ENCODE assay signal across 21 mouse cellular contexts in the genomic region with DNA sequence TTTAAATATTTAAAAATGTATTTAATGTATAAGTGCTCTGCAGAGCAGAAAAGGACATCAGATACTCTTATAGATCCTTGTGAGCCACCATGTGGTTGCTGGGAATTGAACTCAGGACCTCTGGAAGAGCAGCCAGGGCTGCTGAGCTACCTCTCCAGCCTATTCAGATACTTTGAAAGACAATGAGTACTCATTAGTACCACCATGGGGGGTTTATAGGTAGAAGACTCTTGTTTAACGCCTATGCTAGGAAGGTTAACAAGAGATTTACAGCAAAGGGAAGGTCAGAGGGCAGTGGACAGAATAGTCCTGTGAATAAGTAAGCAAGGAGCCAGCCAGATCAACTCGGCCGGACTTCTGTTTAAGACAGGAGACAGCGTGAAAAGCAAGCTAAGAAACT.
DNase-seq lines count a peak whose midpoint lies in the region; TF ChIP-seq lines count a peak whose summit lies in the region.
"Had no signal": no experiment of that assay in that cellular context is flagged by ENCODE, and none has a peak within 500 bp of the region (broad histone marks: within the 10 kb centered on the region; RNA-seq: fewer than 3 reads in every experiment).

No protein-coding gene starts in this region.

- no peak for TF ChIP-seq EP300 in ES-Bruce4 (IDR thresholded peaks at IDR 0.05; ENCODE audit: insufficient read depth, low read depth, low read length)

- H3K9me3 ChIP-seq in ES-Bruce4 (replicated peaks; ENCODE audit: control insufficient read depth, insufficient read depth, low read length, poor library complexity, severe bottlenecking) (no peaks in the 10 kb centered on the region), ES-E14 (ENCODE audit: control insufficient read depth, insufficient read depth, low read depth, low read length) (no peaks in the 10 kb centered on the region)
- H3K9me3 ChIP-seq: embryonic facial prominence, embryonic 13.5 days; embryonic facial prominence, embryonic 15.5 days; forebrain, embryonic 10.5 days; forebrain, embryonic 12.5 days had no signal

- H3K9ac ChIP-seq in ES-Bruce4 (ENCODE audit: low read depth, poor library complexity, severe bottlenecking) (no peak overlapping the region), ES-E14 (ENCODE audit: insufficient read depth, low read depth, low read length, poor library complexity, severe bottlenecking) (no peak overlapping the region)
- H3K9ac ChIP-seq: embryonic facial prominence, embryonic 13.5 days; embryonic facial prominence, embryonic 15.5 days; forebrain, embryonic 12.5 days had no signal

- in situ Hi-C loops in ES-E14 (cut with MboI; ENCODE audit: low sequenced_read_pairs in 2 of 2, unreplicated experiment in 2 of 2): no loop called here

- DNase-seq in ES-E14 (ENCODE audit: low read depth, low spot score) (peak; percentile 77), WW6 (ENCODE audit: low read depth, low spot score) (peak; percentile 43), MN1 (ENCODE audit: low spot score) (no peak)
- no peak for DNase-seq in left cerebral cortex, adult 18-20 months (ENCODE audit: low spot score in 2 of 2)
- DNase-seq in retina, postnatal 1 day: no peak
- no peak for DNase-seq in urinary bladder, postnatal 25 days (ENCODE audit: low spot score)
- DNase-seq: adrenal gland, adult 2 months; adrenal gland, postnatal 25 days; cerebellum, adult 11-12 months; cerebellum, adult 2 months; cerebellum, adult 9-10 months; cerebellum, postnatal 14 days; cerebellum, postnatal 36 days; embryo, embryonic 11 days had no signal

- H3K36me3 ChIP-seq in ES-Bruce4 (ENCODE audit: control insufficient read depth, insufficient read depth, low read length, poor library complexity, severe bottlenecking) (no peaks in the 10 kb centered on the region), ES-E14 (ENCODE audit: control insufficient read depth, insufficient read depth, low read length, poor library complexity, severe bottlenecking) (peaks cover 2% of the 10 kb centered on the region; the same call in 1 of the 2 replicates)
- H3K36me3 ChIP-seq: embryonic facial prominence, embryonic 13.5 days; embryonic facial prominence, embryonic 15.5 days; forebrain, embryonic 10.5 days; forebrain, embryonic 12.5 days had no signal

- H3K27ac ChIP-seq in ES-Bruce4 (ENCODE audit: insufficient read depth, low read length) (peak overlapping the region; percentile 39; the same call in 1 of the 2 replicates), ES-E14 (ENCODE audit: insufficient read depth, low read depth, low read length, poor library complexity, severe bottlenecking) (no peak overlapping the region)
- H3K27ac ChIP-seq: embryonic facial prominence, embryonic 13.5 days; embryonic facial prominence, embryonic 15.5 days; forebrain, embryonic 10.5 days; forebrain, embryonic 12.5 days had no signal

- H3K4me1 ChIP-seq in ES-Bruce4 (ENCODE audit: control insufficient read depth, insufficient read depth, low read length) (peaks cover 2% of the 10 kb centered on the region), ES-E14 (ENCODE audit: control insufficient read depth in 2 of 2, insufficient read depth in 2 of 2, low read length in 2 of 2, poor library complexity in 1 of 2) (peaks cover 7 to 16% of the 10 kb centered on the region in 2 experiments; a peak in 2 of 4 replicates)
- H3K4me1 ChIP-seq: embryonic facial prominence, embryonic 13.5 days; embryonic facial prominence, embryonic 15.5 days; forebrain, embryonic 10.5 days; forebrain, embryonic 12.5 days had no signal

- TF ChIP-seq CTCF in ES-Bruce4 (IDR thresholded peaks at IDR 0.05; ENCODE audit: low read depth, low read length): no peak

- TF ChIP-seq POLR2A in ES-Bruce4 (IDR thresholded peaks at IDR 0.05; ENCODE audit: insufficient read depth, low read length): no peak

- no peak overlapping the region for H3K4me3 ChIP-seq in ES-Bruce4 (ENCODE audit: low read depth, low read length)
- no peak overlapping the region for H3K4me3 ChIP-seq in ES-E14 (ENCODE audit: insufficient read depth in 1 of 2, low read depth in 1 of 2, low read length in 2 of 2, poor library complexity in 1 of 2, severe bottlenecking in 1 of 2)
- H3K4me3 ChIP-seq: embryonic facial prominence, embryonic 13.5 days; embryonic facial prominence, embryonic 15.5 days; erythroblast, embryonic 14.5 days; forebrain, embryonic 10.5 days; forebrain, embryonic 12.5 days had no signal

- no peaks in the 10 kb centered on the region; the same call in 1 of the 2 replicates for H3K27me3 ChIP-seq in ES-Bruce4 (ENCODE audit: control insufficient read depth, insufficient read depth, low read length, poor library complexity, severe bottlenecking)
- H3K27me3 ChIP-seq: embryonic facial prominence, embryonic 13.5 days; embryonic facial prominence, embryonic 15.5 days; forebrain, embryonic 12.5 days; Patski had no signal

TF ChIP-seq in ES-E14, 5 proteins besides CTCF, POLR2A, EP300 and RAD21:
- TF ChIP-seq ZC3H11A (IDR thresholded peaks at IDR 0.05; ENCODE audit: borderline replicate concordance, low read depth, low read length) (no peak), CHD2 (IDR thresholded peaks at IDR 0.05; ENCODE audit: low read depth, low read length) (peak; percentile 37; the same call in 1 of the 2 replicates)
TF ChIP-seq in ES-E14: peak in this region for 1.

Comparison
In these comparisons a context has a peak if more than half of its experiments do, and no peak if none do; other contexts are left out.
1. DNase-seq: peak in ES-E14 (single experiment) and WW6 (single experiment); none in left cerebral cortex, adult 18-20 months (0 of 2), MN1 (single experiment), retina, postnatal 1 day (single experiment) and urinary bladder, postnatal 25 days (single experiment).